Mouse (Mus musculus) intestine, embryonic 14.5 days (tissue): ENCODE measurements around the gene Upk2. TPM values are rescaled to one million over a fixed set of nuclear protein-coding genes. Genes with fewer than 3 reads are reported as not detected.

Experiments used
- ATAC-seq: fragments of 200-750 bp; cut with Nextera tagmentation; replicated peaks from 2 replicates; pipeline ENCODE4 v1.8.0; 2017; ENCODE audit warnings: low read depth, moderate number of reproducible peaks, moderate TSS enrichment, moderate library complexity; ENCODE audit not compliant: low FRiP score, low TSS enrichment
- DNase-seq: peaks from one replicate; pipeline ENCODE4 v3.0.0-alpha.2; 2018; ENCODE audit warnings: low spot score
- H3K27ac ChIP-seq: fragments of 300-500 bp; sonication (generic); 2 replicates; pipeline ENCODE4 v1.5.1; 2014; ENCODE audit warnings: low read depth, mild to moderate bottlenecking, control low read depth
- H3K27me3 ChIP-seq: fragments of 300-500 bp; sonication (generic); replicated peaks from 2 replicates; pipeline ENCODE4 v1.6.1; 2014; ENCODE audit warnings: low read length, control low read depth; ENCODE audit not compliant: control insufficient read depth, insufficient read depth
- H3K36me3 ChIP-seq: fragments of 300-500 bp; sonication (generic); 2 replicates; pipeline ENCODE4 v1.6.1; 2014; ENCODE audit warnings: low read length, control low read depth; ENCODE audit not compliant: control insufficient read depth, insufficient read depth
- H3K4me1 ChIP-seq: fragments of 300-500 bp; sonication (generic); replicated peaks from 2 replicates; pipeline ENCODE4 v1.6.1; 2014; ENCODE audit warnings: low read length, control low read depth, mixed read lengths; ENCODE audit not compliant: control insufficient read depth, insufficient read depth
- H3K4me2 ChIP-seq: fragments of 300-500 bp; sonication (generic); 2 replicates; pipeline ENCODE4 v1.6.1; 2014; ENCODE audit warnings: low read length
- H3K4me3 ChIP-seq: fragments of 300-500 bp; sonication (generic); 2 replicates; pipeline ENCODE4 v1.5.1; 2014; ENCODE audit warnings: low read depth, low read length, control low read depth, mixed read lengths
- H3K9ac ChIP-seq: fragments of 300-500 bp; sonication (generic); 2 replicates; pipeline ENCODE4 v1.6.1; 2014; ENCODE audit warnings: mild to moderate bottlenecking, low read length
- H3K9me3 ChIP-seq: fragments of 300-500 bp; sonication (generic); 2 replicates; pipeline ENCODE4 v1.6.1; 2016; ENCODE audit warnings: low read length, control low read depth; ENCODE audit not compliant: control insufficient read depth
- WGBS: fragments of 180-500 bp; shearing (Covaris S2); extraction: QIAGEN DNeasy Blood & Tissue Kit; methylation state at CpG from one replicate; pipeline ENCODE4 v1.1.7; 2014; 5-methylcytosine and 5-hydroxymethylcytosine counted together
- polyA plus RNA-seq: library from polyadenylated mRNA; unstranded; fragments of >200 nt; fragmentation: Nextera tagmentation; extraction: Ambion mirVana; gene quantifications from 2 replicates; pipeline ENCODE4 v1.2.1, GENCODE M21; 2014

Upk2 gene
- polyA plus RNA-seq, 1 experiment from 2014 or later = 2.3 TPM

- 0% methylated on average over 23 of the region's 27 CpGs for WGBS
- H3K27me3 ChIP-seq = no peaks in the 10 kb centered on the region
- peak overlapping the region; percentile 85 for H3K4me3 ChIP-seq
- H3K9me3 ChIP-seq = no peaks in the 10 kb centered on the region
- H3K4me1 ChIP-seq = peaks cover 12% of the 10 kb centered on the region; the same call in 1 of the 2 replicates
- no peaks in the 10 kb centered on the region for H3K36me3 ChIP-seq
- DNase-seq (peak; percentile 93), ATAC-seq (peak; percentile 70)
- H3K27ac ChIP-seq = peak overlapping the region; percentile 98
- peak overlapping the region; percentile 78 for H3K9ac ChIP-seq
- H3K4me2 ChIP-seq = peak overlapping the region; percentile 96
Measured at GRCm38 (mm10) chr9:44478229-44478921, 23.6 kb upstream of the Upk2 start.

GRCm38 (mm10) chr9:44477339-44478228 lies 22.8 kb upstream of the Upk2 start:
- Histone ChIP-seq H3K4me1 (peaks cover 12% of the 10 kb centered on the region; the same call in 1 of the 2 replicates), H3K27ac (peak overlapping the region; percentile 98), H3K27me3 (no peaks in the 10 kb centered on the region), H3K4me2 (peak overlapping the region; percentile 96), H3K4me3 (peak overlapping the region; percentile 85), H3K36me3 (no peaks in the 10 kb centered on the region), H3K9ac (peak overlapping the region; percentile 78), H3K9me3 (no peaks in the 10 kb centered on the region)
- DNase-seq = peak; percentile 79
- whole genome bisulfite sequencing = 5% methylated on average over 24 of the region's 24 CpGs
- 0 out of 2 replicates have a peak, but pooled peaks have one; percentile 8 for ATAC-seq

GRCm38 (mm10) chr9:44475936-44476335 lies 21.2 kb upstream of the Upk2 start:
- ATAC-seq (no peak), DNase-seq (no peak)
- 89% methylated on average over 3 of the region's 3 CpGs for WGBS
- Histone ChIP-seq H3K27me3 (no peaks in the 10 kb centered on the region), H3K4me1 (peaks cover 9% of the 10 kb centered on the region; the same call in 1 of the 2 replicates), H3K27ac (no peak overlapping the region), H3K9me3 (no peaks in the 10 kb centered on the region), H3K4me3 (no peak overlapping the region), H3K36me3 (no peaks in the 10 kb centered on the region), H3K9ac (no peak overlapping the region), H3K4me2 (no peak overlapping the region)

GRCm38 (mm10) chr9:44474327-44474726 lies 19.6 kb upstream of the Upk2 start:
- Histone ChIP-seq H3K9ac (no peak overlapping the region), H3K36me3 (no peaks in the 10 kb centered on the region), H3K27me3 (no peaks in the 10 kb centered on the region), H3K4me2 (no peak overlapping the region), H3K4me3 (no peak overlapping the region), H3K9me3 (no peaks in the 10 kb centered on the region), H3K4me1 (0 out of 2 replicates have a peak, but pooled peaks cover 5% of the 10 kb centered on the region), H3K27ac (no peak overlapping the region)
- DNase-seq = no peak
- no peak for ATAC-seq
- 29% methylated on average over 1 of the region's 1 CpGs for whole genome bisulfite sequencing

GRCm38 (mm10) chr9:44473184-44473583 lies 18.4 kb upstream of the Upk2 start:
- no peak for DNase-seq
- 57% methylated on average over 3 of the region's 3 CpGs for WGBS
- H3K9me3 ChIP-seq = no peaks in the 10 kb centered on the region
- no peaks in the 10 kb centered on the region for H3K27me3 ChIP-seq
- H3K4me2 ChIP-seq = no peak overlapping the region
- H3K4me1 ChIP-seq = 0 out of 2 replicates have a peak, but pooled peaks cover 5% of the 10 kb centered on the region
- no peak overlapping the region for H3K4me3 ChIP-seq
- no peak overlapping the region for H3K27ac ChIP-seq
- H3K36me3 ChIP-seq = no peaks in the 10 kb centered on the region
- no peak for ATAC-seq
- H3K9ac ChIP-seq = no peak overlapping the region

- whole genome bisulfite sequencing = 64% methylated on average over 2 of the region's 2 CpGs
- ATAC-seq (no peak), DNase-seq (no peak)
- H3K27ac ChIP-seq = no peak overlapping the region
- H3K4me3 ChIP-seq = no peak overlapping the region
- H3K27me3 ChIP-seq = no peaks in the 10 kb centered on the region
- no peak overlapping the region for H3K9ac ChIP-seq
- H3K4me2 ChIP-seq = no peak overlapping the region
- H3K4me1 ChIP-seq = no peaks in the 10 kb centered on the region
- H3K36me3 ChIP-seq = no peaks in the 10 kb centered on the region
- no peaks in the 10 kb centered on the region for H3K9me3 ChIP-seq
Measured at GRCm38 (mm10) chr9:44468800-44469199, 14.0 kb upstream of the Upk2 start.

GRCm38 (mm10) chr9:44468224-44468623 lies 13.4 kb upstream of the Upk2 start:
- DNase-seq = no peak
- no peaks in the 10 kb centered on the region for H3K9me3 ChIP-seq
- no peak overlapping the region for H3K4me3 ChIP-seq
- 51% methylated on average over 7 of the region's 7 CpGs for WGBS
- no peaks in the 10 kb centered on the region for H3K36me3 ChIP-seq
- no peak for ATAC-seq
- H3K27me3 ChIP-seq = no peaks in the 10 kb centered on the region
- H3K4me2 ChIP-seq = no peak overlapping the region
- H3K9ac ChIP-seq = no peak overlapping the region
- no peak overlapping the region for H3K27ac ChIP-seq
- H3K4me1 ChIP-seq = no peaks in the 10 kb centered on the region

- no peaks in the 10 kb centered on the region for H3K9me3 ChIP-seq
- no peak overlapping the region for H3K27ac ChIP-seq
- no peak overlapping the region for H3K4me3 ChIP-seq
- H3K4me2 ChIP-seq = no peak overlapping the region
- no peak for DNase-seq
- H3K36me3 ChIP-seq = no peaks in the 10 kb centered on the region
- ATAC-seq = no peak
- no peak overlapping the region for H3K9ac ChIP-seq
- WGBS = 83% methylated on average over 5 of the region's 5 CpGs
- 0 out of 2 replicates have a peak, but pooled peaks cover 4% of the 10 kb centered on the region for H3K4me1 ChIP-seq
- H3K27me3 ChIP-seq = no peaks in the 10 kb centered on the region
Measured at GRCm38 (mm10) chr9:44461950-44462349, 7.2 kb upstream of the Upk2 start.
